Mouse (Mus musculus): ENCODE results near the gene S100a16. TPM values are rescaled to one million over a fixed set of nuclear protein-coding genes. Genes with fewer than 3 reads are reported as not detected.

Gene S100a16
- polyA plus RNA-seq (2015; fragmentation: Nextera tagmentation; extraction: Ambion mirVana): 130 and 181 TPM in 2 replicates

GRCm38 (mm10) chr3:90537141-90537904, at the start of gene S100a16:
Gene S100a16, plus strand, starts transcription at chr3:90537254.

GRCm38 (mm10) chr3:90490696-90491256, 46.3 kb upstream of the S100a16 start, which contains the start of gene Snapin:
Gene Snapin, minus strand, starts transcription at chr3:90491033.

GRCm38 (mm10) chr3:90508950-90509746, 27.9 kb upstream of the S100a16 start, which contains the start of gene Chtop:
Gene Chtop, minus strand, starts transcription at chr3:90509498.

GRCm38 (mm10) chr3:90513796-90514590, 23.1 kb upstream of the S100a16 start, which contains the start of the genes S100a1 and S100a13:
Gene S100a1, minus strand, starts transcription at chr3:90514392.
Gene S100a13, plus strand, starts transcription at chr3:90514435.

GRCm38 (mm10) chr3:90526580-90526979, 10.5 kb upstream of the S100a16 start, which contains the start of gene S100a14:
Gene S100a14, plus strand, starts transcription at chr3:90526856.

GRCm38 (mm10) chr3:90560008-90560628, 23.1 kb downstream of the S100a16 start, which contains the start of gene S100a3:
Gene S100a3, plus strand, starts transcription at chr3:90560578.

GRCm38 (mm10) chr3:90589947-90590346, 52.9 kb downstream of the S100a16 start, which contains the start of gene S100a2:
Gene S100a2, plus strand, starts transcription at chr3:90590247.

Other genes starting within 250 kb of the S100a16 start
- gene Gatad2b, start 244.1 kb upstream of the S100a16 start, polyA plus RNA-seq (2015; fragmentation: Nextera tagmentation; extraction: Ambion mirVana): 5.7 and 6.3 TPM in 2 replicates
- gene Slc27a3, start 147.3 kb upstream of the S100a16 start, polyA plus RNA-seq (2015; fragmentation: Nextera tagmentation; extraction: Ambion mirVana): 2.9 and 4.0 TPM in 2 replicates
- 9.1 and 9.9 TPM in 2 replicates for gene Ints3, start 103.6 kb upstream of the S100a16 start, polyA plus RNA-seq (2015; fragmentation: Nextera tagmentation; extraction: Ambion mirVana)
- 7.6 and 8.8 TPM in 2 replicates for gene Npr1, start 71.4 kb upstream of the S100a16 start, polyA plus RNA-seq (2015; fragmentation: Nextera tagmentation; extraction: Ambion mirVana)
- gene Ilf2, start 61.1 kb upstream of the S100a16 start, polyA plus RNA-seq (2015; fragmentation: Nextera tagmentation; extraction: Ambion mirVana): 58.2 and 62.9 TPM in 2 replicates
- gene Snapin, start 46.2 kb upstream of the S100a16 start, polyA plus RNA-seq (2015; fragmentation: Nextera tagmentation; extraction: Ambion mirVana): 118 and 120 TPM in 2 replicates
- gene Chtop, start 27.8 kb upstream of the S100a16 start, polyA plus RNA-seq (2015; fragmentation: Nextera tagmentation; extraction: Ambion mirVana): 66.7 and 74.5 TPM in 2 replicates
- gene S100a1, start 22.9 kb upstream of the S100a16 start, polyA plus RNA-seq (2015; fragmentation: Nextera tagmentation; extraction: Ambion mirVana): 49.4 and 84.8 TPM in 2 replicates
- 55.8 and 71.4 TPM in 2 replicates for gene S100a13, start 22.8 kb upstream of the S100a16 start, polyA plus RNA-seq (2015; fragmentation: Nextera tagmentation; extraction: Ambion mirVana)
- gene S100a14, start 10.4 kb upstream of the S100a16 start, polyA plus RNA-seq (2015; fragmentation: Nextera tagmentation; extraction: Ambion mirVana): 4.5 TPM in 1 of 2 replicates, not detected in the other
- gene S100a3, start 23.3 kb downstream of the S100a16 start, polyA plus RNA-seq (2015; fragmentation: Nextera tagmentation; extraction: Ambion mirVana): 1.2 TPM in 2 replicates
- gene S100a2, start 53.0 kb downstream of the S100a16 start, polyA plus RNA-seq (2015; fragmentation: Nextera tagmentation; extraction: Ambion mirVana): not detected in 2 replicates
- gene Gm42674, start 64.7 kb downstream of the S100a16 start, polyA plus RNA-seq (2015; fragmentation: Nextera tagmentation; extraction: Ambion mirVana): not detected in 2 replicates
- gene S100a4, start 66.5 kb downstream of the S100a16 start, polyA plus RNA-seq (2015; fragmentation: Nextera tagmentation; extraction: Ambion mirVana): 14.1 and 14.6 TPM in 2 replicates
- gene S100a5, start 71.3 kb downstream of the S100a16 start, polyA plus RNA-seq (2015; fragmentation: Nextera tagmentation; extraction: Ambion mirVana): not detected in 2 replicates
- 205 and 259 TPM in 2 replicates for gene S100a6, start 75.6 kb downstream of the S100a16 start, polyA plus RNA-seq (2015; fragmentation: Nextera tagmentation; extraction: Ambion mirVana)
- not detected in 2 replicates for gene S100a7a, start 116.8 kb downstream of the S100a16 start, polyA plus RNA-seq (2015; fragmentation: Nextera tagmentation; extraction: Ambion mirVana)
- gene S100a8, start 131.7 kb downstream of the S100a16 start, polyA plus RNA-seq (2015; fragmentation: Nextera tagmentation; extraction: Ambion mirVana): 18.5 and 28.7 TPM in 2 replicates
- 8.7 and 17.2 TPM in 2 replicates for gene S100a9, start 158.5 kb downstream of the S100a16 start, polyA plus RNA-seq (2015; fragmentation: Nextera tagmentation; extraction: Ambion mirVana)
- 0.15 TPM in 1 of 2 replicates, not detected in the other for gene Pglyrp4, start 189.7 kb downstream of the S100a16 start, polyA plus RNA-seq (2015; fragmentation: Nextera tagmentation; extraction: Ambion mirVana)
- not detected in 2 replicates for gene Gm5849, start 240.6 kb downstream of the S100a16 start, polyA plus RNA-seq (2015; fragmentation: Nextera tagmentation; extraction: Ambion mirVana)